Mouse (Mus musculus): Measurements from ENCODE around the gene Clptm1.
"Not testable (repeated sequence)": the region's sequence is repeated elsewhere in the genome, so short reads cannot be mapped to it uniquely, and the experiment has no call there.

Clptm1 gene

DNA sequence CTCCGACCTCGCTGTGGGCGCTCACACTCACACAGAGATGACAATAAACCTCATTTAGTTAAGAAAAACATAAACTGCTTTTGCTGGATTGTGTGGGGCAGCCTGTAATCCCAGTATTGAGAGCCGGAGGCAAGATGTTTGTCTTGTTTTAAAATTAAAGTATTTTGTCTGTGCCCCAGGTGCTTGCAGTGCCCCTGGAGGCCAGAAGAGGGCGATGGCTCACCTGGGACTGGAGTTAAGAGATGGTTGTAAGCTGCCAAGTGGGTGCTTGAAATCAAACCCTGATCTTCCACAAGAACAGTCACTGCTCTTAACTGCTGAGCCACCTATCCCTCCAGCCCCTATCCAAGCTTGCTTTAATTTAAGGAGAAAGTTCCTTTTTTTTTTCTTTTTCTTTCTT, 53.9 kb downstream of the Clptm1 start:
- DNase-seq (ENCODE audit: inconsistent age in 2 of 2, low spot score in 1 of 2) = no peak

DNA sequence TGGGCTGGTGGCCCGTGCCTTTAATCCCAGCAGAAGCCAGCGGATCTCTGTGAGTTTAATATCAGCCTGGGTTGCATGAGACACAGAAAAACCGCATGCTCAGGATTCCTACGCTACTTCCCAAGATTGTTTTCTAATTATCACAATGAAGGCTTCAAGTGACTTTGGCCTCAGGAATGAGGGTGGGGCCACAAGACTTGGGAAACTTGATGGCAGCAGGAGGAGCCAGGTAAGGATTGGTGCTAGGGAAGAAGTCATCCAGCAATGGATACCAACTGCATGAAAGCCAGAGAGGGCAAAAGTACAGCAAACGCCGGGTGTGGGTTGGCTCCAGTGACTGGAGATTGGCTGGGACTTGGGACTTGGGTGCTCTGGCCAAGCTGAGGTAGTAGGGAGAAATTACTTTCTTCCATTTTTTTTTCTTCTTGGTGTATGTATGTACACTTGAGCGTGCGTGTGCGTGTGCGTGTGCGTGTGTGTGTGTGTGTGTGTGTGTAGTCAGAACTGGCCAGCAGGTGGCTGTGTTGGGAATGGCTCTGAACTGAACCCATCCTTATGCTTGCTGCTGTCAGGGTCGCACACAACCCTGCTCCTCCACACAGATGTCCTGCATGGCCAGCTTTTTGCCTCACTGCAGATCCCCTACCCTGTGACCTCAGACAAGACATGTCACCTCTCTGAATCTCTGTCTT, 55.0 kb downstream of the Clptm1 start:
- peak in 1 of 2 experiments; percentile 45 for DNase-seq (ENCODE audit: inconsistent age in 2 of 2, low spot score in 1 of 2)

DNA sequence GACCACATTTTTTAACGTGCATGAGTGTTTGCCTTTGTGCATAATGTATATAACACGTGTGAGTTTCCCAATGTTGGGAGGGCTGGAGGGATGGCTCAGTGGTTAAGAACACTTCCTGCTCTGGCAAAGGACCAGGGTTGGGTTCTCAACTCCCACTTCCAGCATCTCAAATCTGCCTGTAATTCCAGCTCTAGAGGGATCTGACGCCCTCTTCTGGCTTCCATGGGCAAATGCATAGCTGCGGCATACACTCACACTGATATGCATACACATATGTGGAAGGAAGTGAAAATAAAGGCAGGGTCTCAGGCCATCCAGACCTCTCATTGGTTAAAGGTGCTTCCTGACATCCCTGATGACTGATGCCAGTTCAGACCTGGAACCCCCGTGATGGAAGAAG, 57.5 kb downstream of the Clptm1 start:
- no peak for DNase-seq (ENCODE audit: inconsistent age in 2 of 2, low spot score in 1 of 2)

DNA sequence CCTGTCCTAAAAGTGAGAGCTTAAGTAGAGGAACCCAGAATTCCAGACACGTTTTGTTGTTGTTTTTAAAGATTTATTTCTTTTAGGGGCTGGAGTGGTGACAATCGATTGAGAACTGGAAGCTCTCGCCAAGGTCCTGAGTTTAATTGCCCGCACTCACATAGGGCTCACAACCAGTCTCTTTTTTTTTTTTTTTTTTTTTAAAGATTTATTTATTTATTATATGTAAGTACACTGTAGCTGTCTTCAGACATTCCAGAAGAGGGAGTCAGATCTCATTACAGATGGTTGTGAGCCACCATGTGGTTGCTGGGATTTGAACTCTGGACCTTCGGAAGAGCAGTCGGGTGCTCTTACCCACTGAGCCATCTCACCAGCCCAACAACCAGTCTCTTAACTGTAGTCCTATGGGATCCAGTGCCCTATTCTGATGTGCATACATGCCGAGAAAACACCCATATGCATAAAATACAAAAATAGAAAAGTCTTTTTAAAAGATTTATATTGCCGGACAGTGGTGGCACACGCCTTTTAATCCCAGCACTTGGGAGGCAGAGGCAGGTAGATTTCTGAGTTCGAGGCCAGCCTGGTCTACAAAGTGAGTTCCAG, 60.1 kb downstream of the Clptm1 start:
- not testable (repeated sequence) for DNase-seq (ENCODE audit: inconsistent age in 2 of 2, low spot score in 1 of 2)

DNA sequence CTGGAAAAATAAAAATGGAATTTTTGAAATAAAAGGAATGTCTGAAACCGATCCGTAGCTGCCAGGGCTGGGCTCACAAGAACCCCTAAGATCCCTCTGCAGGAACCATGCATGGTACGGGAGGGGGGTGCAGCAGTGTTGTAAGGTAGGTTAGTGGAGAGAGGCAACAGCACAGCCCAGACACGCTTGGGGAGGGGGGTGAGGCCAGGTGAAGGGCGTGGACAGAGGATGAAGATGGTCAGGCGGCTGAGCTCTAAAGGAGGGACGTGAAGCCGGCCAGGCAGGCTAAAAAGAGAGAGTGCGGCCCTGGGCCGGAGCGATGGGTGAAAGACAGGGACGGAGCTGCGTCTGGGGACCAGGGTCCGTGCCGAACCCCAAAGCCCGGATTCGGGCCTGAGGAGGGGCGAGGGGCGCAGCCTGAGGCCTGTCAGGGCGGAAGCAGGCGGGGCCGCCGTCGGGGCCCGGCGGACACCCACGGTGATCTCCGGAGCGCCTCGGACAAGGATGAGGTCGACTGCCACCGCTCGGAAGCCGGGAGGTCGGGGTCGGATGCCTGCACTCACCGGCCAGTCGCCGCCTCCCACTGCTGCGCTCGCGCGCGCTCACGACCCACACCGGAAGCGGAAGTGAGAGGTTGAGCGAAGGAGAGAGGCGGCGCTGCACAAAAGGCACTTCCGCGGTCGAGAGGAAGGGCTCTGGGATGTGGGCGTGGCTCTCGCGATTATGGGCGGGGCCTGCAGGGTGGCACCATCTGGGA, 60.8 kb downstream of the Clptm1 start, which contains the start of gene Clasrp:
Gene Clasrp (minus strand): TSS at position 638 of the 757 bp plus-strand sequence.
- DNase-seq (ENCODE audit: inconsistent age in 2 of 2, low spot score in 1 of 2) = peak; percentile 97 to 99

DNA sequence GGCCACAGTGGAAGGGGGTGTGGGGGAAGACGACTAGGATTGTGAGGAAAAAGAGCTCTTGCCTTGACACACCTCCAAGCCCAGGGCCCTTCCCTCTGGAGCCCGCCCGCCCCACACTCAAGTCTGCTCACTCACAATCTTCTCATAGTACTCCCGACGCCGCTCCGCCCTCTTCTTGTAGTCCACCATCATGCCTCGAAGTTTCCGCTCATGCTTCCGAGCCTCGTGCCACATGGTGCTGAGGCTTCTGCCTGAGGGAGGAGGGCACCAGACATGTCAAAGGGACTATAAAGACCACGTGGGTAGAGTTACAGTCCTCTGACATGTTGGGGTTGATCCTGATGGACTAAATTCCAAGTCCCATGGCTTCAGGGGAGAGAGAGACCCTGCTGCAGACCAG, 61.8 kb downstream of the Clptm1 start:
- DNase-seq (ENCODE audit: inconsistent age in 2 of 2, low spot score in 1 of 2) = no peak

DNA sequence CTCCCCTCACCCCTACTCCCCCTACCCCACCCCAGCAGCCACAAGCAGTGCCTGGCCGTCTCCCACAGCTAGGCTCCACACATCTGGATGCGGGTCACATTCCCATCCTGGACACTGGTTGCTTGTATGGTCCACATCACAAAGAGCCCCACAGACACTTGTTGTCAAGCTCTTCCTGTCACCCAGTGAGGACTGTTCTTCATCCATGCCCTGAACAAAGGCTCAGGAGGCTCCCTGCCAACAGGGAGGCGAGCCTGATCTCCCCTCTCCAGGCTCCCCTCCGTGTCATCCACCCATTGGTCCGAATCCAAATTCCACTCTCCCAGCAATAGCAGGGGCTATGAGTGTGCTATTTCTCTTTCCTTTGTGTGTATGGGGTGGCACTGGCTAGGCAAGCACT, 64.3 kb downstream of the Clptm1 start:
- no peak for DNase-seq (ENCODE audit: inconsistent age in 2 of 2, low spot score in 1 of 2)

DNA sequence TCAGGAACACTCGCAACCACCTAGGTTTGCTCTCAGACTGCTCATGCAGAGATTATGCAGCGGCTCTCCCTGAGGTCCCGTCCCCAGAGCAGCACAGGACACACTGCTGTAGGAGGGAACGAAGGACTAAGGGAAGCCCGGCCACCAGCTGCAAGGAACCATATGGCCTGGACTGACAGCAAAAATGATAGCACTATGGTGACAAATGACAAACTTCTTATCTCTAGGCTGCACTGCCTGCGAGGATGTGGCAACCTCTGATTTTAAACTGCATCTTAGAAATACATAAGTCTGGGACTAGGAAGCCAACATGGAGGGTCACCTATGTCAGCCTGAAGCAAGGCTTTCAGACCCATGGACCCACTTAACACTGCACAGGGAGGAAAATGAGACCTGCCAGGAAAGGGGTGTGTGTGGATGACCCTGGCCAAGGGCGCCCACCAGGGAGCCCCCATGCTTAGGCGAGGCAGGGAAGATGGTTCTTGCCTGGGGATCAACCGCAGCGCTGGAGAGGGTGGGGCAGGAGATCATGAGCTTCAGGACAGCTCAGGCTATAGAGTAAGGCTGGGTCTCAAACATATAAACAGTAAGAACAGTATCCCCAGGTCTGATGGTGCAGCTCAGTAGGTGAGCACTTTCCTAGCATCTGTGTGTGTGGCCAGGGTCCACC, 71.6 kb downstream of the Clptm1 start:
- no peak for DNase-seq (ENCODE audit: inconsistent age in 2 of 2, low spot score in 1 of 2)

DNA sequence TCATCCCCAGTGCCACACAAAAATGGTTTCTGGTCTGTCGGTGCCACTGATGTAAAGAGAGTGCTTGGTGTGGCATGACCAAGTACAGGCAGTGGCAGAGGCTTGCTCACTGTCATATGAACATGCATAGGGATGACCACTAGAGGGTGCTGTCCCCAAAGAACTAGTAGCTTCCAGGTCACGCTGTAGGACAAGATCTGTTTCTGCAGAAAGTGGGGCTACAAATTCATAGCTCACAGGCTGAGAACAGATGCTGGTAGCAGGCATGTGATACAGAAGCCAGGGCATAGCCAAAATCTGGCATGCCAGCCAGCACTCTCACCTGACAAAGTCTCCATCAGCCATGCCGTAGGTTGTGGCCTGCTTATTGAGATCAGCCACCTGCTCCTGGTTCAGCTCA, 74.9 kb downstream of the Clptm1 start:
- peak; percentile 75 to 92 for DNase-seq (ENCODE audit: inconsistent age in 2 of 2, low spot score in 1 of 2)

DNA sequence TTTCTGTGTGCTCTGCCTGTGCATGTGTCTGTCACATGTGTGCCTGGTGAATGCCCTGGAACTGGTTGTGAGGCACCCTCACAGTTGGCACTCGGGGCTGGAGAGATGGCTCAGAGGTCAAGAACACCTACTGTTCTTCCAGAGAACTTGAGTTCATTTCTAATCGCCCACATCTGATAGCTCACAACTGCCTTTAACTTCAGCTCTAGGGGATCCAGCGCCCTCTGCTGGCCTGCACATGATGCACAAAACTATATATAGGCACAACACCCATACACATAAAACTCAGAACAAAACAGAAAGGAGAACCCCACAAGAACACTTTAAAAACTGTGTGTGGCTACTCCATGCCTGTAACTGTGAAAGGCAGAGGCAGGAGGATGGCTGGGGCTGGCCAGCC, 75.6 kb downstream of the Clptm1 start:
- peak; percentile 54 to 72 for DNase-seq (ENCODE audit: inconsistent age in 2 of 2, low spot score in 1 of 2)

DNA sequence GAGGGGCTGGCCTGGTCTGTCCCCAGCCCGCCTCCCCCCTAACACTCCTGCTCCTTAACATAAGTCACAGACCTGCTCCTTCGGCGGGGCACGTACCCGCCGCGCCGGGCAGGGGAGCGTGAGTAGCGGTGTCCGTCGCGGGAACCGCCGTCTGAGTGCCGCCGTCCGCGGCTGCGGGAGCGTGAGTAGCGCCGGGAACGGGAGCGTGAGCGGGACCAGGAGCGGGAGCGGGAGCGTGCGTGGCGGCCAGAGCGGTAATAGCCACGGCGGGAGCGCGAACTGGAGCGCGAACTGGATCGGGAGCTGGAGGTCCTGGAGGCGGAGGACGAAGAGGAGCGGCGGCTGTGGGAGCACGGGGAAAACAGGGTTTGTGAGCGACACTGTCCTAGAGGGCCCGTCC, 78.6 kb downstream of the Clptm1 start:
- DNase-seq (ENCODE audit: inconsistent age in 2 of 2, low spot score in 1 of 2) = no peak

Data from adrenal gland, adult (tissue).